Mouse (Mus musculus) spleen, postnatal 10 days (tissue): ENCODE measurements around the gene Myh7.
"Not testable (repeated sequence)": the region's sequence is repeated elsewhere in the genome, so short reads cannot be mapped to it uniquely, and the experiment has no call there.

ENCODE experiments used
- DNase-seq, 2 experiments: peaks; one replicate each; pipeline ENCODE4 v3.0.0; 2021 to 2022; ENCODE audit warnings: low spot score in 2 of 2

Myh7 gene

DNA sequence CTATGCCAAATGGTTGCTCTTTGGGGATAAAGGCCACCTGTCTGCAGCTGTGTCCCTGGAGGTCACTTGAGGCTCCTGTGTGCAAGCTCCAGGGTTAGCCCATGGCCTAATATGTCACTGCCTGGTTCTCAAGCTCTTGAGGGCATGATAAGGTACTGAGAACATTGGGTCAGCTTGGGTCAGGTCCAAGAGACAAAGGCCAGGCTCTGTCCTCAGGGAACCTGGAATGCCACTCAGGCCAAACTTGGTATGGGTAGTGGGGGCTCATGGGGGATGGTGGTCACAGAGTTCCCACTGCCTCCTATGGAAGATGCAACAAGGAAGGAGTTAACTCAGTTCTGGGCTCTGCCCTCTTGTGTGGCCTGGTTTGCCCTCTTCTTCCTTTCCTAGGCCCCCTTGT is 26.1 kb downstream of the Myh7 start:
- no peak for DNase-seq

DNA sequence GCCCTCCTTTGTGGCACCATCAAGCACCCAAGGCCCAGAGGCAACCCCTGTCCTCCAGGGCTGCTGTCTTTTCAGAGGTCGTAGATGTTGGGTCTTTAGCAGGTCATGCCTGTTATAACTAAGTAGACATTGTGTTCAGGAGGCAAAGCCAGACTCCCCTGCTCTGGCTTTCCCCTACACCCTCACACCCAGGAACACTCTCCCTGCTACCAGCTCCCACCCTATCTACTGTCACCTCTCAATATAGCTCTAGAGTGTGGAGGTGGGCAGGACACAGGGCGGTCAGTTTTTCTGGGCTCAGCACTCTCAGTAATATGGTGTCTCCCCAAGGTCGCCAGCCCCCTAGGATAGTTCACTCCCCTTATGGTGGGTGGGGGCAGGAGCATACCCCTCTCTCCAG is 26.6 kb downstream of the Myh7 start:
- no peak for DNase-seq

DNA sequence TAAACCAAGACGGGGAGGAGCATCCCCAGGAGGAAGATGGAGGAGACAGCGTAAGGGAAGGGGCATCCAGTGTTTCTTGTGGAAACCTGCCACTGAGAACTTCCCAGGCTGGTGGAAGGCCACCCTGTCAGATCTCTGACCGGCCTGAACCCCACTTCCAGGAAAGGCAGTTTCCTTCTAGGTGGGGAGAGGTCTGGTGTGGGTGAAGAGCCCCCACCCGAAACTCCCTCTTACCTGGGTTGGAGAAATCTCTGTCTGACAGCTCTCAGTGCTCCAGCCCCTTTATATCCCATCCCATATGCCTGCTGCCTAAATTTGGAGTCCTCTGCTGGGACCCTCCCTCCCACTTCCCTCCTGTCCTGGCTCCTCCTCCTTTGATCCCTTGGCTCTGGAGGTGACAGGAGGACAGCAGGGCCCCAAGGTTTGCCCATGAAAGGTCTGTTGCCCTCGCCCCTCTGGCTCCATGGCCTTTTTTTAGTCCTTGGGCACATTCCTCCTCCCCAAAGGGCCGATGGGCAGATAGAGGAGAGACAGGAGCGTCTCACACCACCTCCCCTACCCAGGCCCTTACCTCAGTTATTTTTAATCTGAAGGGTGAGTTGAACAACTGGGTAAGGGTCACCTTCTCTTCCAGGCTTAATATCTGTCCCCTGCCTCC is 28.0 kb downstream of the Myh7 start, which contains the start of gene Myh6:
Gene Myh6, minus strand, starts transcription at position 608 of the 658 bp plus-strand sequence.
- DNase-seq: no peak

DNA sequence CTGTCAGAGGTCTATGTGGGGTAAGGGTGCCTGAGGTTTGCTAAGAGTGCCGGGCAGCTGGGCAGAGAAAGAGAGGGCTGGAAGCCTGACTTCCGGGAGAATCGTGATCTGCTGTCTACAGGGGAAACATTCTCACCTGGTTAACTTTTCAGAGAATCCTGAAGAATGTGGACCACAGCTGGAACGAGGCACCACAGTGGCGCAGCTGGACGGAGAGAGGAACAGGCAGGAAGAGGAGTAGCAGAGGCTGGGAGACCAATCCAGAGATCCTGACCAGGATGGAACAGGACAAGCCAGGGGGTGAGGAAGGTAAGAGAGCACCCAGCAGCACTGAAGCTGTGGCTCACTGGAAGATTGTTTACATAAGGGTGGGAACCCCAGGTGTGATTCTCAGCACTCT is 28.8 kb downstream of the Myh7 start:
- DNase-seq: no peak

DNA sequence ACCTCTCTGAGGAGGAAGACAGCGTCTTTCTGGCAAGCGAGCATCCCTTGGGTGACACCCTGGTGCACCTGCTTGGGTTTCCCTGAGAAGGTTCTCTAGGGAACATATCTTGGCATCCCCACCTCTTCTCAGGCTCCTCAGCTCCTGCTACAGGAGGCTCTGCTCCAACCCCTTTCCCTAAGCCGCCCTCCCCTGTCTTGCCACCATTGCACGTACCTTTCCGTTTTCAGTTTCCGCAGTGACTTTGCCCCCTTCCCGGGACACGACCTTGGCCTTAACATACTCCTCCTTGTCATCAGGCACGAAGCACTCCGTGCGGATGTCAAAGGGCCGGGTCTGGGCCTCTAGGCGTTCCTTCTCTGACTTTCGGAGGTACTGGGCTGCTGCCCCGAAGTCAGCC is 29.4 kb downstream of the Myh7 start:
- no peak for DNase-seq

DNA sequence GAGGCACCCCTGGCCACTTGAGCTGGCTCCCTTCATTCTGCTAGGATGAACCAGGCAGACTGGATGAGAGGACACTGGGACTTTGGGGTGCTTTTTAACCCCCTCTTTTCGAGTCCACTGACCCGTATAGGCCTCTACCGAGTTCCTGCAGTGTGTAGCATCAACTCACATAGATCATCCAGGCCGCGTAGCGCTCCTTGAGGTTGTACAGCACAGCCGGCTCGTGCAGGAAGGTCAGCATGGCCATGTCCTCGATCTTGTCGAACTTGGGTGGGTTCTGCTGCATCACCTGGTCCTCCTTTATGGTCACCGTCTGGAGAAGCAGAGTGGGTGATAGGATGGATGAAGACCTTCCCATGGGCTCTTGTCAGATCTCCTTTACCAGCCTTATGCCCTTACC is 30.7 kb downstream of the Myh7 start:
- no peak for DNase-seq

DNA sequence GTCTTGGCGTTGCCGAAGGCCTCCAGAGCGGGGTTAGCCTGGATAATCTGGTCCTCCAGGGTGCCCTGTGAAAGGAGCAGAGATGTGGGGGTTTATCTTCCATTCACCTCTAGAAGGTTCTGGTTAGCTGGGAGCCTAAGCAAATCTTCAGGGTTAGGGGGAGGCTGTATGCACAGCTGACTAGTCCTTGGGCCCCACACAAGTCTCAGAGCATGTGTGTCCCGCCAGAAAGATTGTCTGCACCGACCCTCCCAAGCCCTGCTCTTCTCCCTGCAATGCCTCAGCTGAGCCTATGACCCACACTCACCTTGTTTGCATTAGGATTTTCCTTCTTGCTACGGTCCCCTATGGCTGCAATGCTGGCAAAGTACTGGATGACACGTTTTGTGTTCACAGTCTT is 31.7 kb downstream of the Myh7 start:
- DNase-seq: no peak

DNA sequence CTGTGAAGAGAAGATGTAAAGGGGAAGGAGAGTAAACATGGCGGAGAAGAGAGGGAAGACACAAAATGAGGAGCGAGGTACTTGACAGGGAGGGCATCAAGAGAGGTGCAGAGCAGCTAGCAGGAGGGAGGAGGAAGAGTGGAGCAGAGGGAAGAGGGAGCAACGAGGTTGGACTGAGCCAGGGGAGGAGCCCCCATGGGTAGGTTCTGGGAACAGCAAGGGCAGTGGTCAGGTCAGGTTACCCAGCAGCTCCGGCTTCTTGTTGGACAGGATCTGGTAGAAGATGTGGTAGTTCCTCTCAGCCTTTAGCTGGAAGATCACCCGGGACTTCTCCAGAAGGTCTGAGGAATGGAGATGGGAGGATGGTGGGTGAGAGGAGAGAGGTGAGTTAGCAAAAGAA is 32.9 kb downstream of the Myh7 start:
- no peak for DNase-seq

DNA sequence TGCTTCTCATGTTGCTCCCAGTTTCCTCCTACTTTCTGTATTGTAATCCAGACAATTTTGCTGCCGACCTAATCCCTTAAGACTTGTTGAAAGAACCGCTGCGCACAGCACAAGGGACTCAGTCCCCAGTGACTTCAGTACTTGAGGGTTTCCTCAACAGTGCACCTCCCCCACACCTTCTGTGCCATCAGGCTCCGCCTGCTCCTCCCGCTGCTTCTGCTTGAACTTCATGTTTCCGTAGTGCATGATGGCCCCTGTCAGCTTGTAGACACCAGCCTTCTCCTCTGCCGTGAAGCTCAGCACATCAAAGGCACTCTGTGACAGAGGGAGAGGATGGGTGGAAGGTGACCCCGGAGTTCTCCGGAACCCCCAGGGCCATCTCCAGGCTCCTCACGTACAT is 33.7 kb downstream of the Myh7 start:
- DNase-seq: no peak

DNA sequence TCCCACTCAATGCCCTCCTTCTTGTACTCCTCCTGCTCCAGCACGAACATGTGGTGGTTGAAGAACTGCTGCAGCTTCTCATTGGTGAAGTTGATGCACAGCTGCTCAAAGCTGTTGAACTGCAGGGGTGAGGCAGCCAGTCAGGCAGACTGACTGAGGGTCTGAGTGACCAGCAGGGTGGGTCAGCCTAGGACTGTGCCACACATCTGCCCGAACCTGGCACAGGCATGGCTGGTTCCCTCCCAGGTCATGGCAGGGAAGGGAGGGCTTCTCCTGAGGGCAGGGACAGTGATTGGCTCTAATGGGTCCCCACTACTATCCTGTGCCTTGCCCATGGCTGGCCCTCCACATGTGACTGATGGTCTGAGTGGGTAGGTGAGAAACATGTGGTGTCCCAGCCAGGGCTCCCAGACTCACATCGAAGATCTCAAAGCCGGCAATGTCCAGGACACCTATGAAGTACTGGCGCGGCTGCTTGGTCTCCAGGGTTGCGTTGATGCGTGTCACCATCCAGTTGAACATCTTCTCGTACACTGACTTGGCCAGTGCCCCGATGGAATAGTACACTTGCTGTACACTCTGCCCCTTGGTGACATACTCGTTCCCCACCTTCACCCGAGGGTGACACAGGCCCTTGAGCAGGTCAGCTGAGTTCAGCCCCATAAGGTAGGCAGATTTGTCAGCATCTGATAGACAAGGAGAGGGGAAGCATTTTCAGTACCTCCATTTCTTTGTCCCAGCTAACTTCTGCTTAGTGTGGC is 34.4 kb downstream of the Myh7 start:
- not testable (repeated sequence) for DNase-seq

DNA sequence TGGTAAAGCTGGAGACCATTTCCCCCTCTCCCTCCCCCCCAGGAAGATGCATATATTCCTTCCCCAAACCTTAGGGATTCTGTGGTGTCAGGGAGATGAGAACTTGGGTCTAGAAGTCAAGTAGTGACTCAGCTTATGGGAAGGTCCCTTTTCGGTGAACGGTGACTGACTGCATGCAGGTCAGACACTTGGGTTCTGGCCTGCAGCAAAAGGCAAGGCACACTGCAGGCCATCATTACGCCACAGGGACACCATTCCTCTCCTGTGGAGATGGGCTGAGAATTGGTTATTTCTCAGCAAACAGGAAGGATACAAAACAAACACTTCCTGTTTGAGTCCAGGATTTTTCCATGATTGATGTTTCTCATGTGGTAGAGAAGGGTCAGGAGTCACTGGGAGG is 35.2 kb downstream of the Myh7 start:
- DNase-seq: no peak

DNA sequence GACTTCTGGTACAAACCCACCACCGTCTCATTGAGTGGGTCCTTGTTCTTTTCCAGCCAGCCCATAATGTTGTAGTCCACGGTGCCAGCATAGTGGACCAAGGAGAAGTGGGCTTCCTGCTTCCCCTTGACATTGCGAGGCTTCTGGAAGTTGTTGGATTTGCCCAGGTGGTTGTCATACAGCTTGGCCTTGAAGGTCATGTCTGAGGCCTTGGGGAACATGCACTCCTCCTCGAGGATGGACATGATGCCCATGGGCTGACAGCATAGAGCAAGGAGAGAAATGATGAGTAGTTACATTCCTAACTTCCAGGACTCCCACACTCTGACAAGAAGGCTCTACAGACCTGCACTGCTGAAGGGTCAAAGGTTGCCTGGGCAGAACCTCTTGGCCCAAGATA is 35.9 kb downstream of the Myh7 start:
- DNase-seq: no peak

DNA sequence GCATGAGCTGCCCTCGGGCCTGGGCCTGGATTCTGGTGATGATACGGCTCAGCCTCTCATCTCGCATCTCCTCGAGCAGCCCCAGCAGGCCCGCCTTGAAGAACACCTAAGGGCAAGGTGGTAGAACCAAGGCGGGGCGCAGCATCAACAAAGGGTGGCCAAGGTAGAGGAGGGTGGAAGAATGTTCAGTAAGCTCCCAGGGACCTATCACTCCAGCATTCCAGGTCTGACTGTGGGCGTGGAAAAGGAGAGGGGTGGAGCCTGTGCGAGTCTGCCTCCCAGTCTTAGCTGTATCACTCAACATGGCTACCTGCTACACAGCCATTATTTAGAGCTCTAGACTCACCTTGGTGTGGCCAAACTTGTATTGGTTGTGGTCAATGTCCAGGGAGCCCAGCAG is 37.9 kb downstream of the Myh7 start:
- DNase-seq: no peak

DNA sequence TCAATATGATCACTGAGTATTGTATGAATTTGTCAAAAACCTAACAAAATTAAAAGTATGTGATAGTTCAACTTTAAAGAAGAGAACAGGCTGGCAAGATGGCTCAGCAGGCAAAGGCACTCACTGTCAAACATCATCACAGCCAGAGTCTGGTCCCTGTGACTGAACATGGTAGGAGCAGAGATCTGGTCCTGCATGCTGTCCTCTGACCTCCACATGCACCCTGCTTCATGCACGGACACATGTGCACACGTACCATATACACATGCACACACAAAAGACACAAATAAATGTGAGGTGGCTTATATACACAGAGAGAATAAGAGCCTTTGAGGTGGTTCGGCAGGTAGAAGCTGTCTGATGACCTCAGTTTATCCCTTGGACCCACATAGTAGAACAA is 38.9 kb downstream of the Myh7 start:
- DNase-seq: no peak

DNA sequence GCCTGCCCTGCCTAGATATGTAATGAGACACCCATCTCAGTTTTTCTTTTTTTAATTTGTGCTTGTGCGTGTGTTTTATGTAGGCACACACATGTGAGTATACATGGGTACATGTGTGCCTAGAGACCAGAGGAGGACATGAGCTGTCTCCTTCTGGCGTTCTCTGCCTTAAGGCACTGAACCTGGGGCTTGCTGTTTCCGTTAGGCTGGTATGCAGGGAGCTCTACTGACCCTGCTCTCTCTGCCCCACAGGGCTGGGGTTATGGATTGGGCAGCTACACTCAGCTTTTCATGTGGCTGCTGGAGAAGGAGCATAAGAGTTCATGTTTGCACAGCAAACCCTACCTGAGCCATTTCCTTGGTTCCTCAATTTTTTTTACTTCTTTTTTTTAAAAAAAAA is 40.0 kb downstream of the Myh7 start:
- no peak for DNase-seq

DNA sequence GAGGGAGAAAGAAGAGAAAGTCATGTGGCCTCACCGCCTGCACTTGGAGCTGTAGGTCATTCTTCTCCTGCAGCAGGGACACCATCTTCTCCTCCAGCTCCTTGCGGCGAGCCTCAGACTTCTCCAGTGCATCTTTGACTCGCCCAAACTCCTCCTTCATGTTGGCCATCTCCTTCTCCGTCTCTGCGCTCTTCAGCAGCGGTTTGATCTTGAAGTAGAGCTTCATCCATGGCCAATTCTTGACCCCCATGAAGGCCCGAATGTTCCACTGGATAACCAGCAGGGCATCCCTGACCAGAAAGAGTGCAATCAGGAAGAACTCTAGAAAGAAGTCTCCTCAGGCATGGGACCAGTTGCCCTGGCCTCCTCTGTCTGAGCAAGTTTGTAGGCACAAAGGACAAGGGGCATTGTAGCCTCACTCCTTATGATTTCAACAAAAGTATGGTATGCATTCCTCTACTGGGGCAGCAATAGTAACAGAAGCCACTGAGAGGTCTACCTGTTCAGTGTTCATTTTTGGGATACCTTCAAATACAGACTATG is 40.7 kb downstream of the Myh7 start:
- DNase-seq: no peak

DNA sequence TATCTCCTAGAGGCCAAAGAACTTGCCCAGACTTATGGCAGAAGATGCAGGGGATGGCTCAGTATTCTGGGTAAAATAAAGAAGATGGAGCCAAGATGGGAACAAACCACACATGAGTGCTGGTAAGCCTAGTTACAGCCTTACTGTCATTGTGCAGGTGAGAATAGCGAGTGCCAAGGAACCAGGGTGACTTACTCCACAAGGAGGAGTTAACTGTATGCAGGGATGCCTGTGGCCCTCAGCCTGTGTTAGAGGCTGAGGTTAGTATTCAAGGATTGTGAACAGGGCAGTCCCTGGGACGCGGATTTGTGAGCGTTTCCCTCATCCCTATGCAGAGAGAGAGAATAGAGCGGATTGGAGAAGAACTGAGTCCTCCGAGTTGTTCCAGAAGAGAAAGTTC is 42.8 kb downstream of the Myh7 start:
- DNase-seq: no peak

DNA sequence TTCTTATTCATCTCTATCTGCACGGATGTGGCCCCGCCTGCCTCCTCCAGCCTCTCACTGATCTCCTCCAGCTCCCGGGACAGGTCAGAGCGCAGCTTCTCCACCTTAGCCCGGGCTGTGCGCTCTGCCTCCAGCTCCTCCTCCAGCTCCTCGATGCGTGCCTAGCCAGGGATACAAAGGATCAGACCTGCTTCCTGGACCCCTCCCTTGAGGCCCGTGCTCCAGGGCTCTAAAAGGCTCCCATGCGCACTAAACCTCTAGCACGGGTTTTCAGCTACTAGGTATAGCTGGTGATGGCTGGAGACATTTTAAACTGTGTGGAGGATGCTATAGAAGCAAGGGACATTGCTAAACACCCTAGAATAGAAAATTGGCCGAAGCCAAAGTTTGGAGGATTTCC is 43.9 kb downstream of the Myh7 start:
- DNase-seq: no peak

DNA sequence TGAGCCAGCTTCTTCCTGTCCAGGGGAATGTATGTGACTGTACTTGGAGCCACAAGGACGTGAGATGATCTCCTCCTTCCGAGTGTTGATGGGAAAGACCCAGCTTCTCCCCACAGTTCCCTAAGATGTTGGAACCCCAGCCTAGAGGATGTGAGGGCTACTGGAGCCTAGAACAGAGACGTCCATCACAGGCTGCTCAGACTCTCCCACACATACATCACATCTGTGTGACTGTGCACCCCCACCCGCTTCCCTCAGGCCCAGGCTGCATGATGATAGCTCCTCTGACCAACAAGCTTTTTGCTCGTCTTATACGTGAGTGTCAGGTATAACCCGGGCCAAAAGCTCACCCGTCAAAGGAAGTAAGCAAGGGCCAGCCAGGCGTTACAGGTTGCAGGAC is 45.6 kb downstream of the Myh7 start:
- no peak for DNase-seq

DNA sequence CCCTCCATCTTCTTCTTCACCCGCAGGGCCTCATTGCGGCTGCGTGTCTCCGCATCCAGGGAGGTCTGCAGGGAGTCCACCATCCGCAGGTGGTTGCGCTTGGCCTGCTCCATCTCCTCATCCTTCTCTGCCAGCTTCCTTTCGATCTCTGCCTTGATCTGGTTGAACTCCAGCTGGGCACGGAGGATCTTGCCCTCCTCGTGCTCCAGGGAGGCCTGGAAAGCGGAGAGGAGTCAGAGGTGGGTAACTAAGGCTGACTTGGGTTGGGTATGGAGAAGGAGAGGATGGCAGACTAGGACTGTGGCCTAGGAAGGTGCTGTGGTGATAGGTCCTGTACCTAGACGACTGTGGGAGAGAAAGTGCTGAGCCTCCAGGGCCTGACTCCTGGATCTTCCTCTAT is 47.4 kb downstream of the Myh7 start:
- not testable (repeated sequence) for DNase-seq

DNA sequence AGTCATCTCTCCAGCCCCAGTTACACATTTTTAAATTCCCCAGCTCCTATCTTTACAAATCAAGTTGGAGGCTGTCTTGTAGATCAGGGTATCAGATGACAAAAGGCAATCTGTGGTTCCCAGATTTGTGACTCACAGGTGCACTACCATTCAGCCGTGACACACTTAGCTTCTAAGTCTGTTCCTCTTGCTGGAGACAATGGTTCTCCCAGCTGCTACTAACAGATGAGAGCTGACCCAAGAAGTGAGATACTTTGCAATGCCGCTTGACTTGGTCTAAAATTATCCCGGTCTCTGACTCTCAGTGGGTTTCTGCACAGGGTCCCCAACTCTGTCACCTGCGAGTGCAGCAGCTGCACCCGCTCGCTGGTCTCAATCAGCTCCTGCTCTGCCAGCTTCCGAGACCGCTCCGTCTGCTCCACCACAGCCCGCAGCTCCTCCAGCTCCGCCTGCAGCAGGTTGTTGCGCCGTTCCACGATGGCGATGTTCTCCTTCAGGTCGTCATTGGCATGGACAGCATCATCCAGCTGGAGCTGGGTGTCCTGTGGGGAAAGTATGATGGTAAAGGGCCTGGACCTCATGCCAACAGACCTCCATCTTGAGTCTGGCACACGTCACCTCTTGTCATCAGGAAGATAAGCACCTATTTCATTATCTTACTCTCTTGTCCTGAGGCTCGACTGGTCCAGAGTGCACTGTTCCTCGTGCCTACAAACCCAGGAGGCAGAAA is 48.3 kb downstream of the Myh7 start:
- no peak for DNase-seq

DNA sequence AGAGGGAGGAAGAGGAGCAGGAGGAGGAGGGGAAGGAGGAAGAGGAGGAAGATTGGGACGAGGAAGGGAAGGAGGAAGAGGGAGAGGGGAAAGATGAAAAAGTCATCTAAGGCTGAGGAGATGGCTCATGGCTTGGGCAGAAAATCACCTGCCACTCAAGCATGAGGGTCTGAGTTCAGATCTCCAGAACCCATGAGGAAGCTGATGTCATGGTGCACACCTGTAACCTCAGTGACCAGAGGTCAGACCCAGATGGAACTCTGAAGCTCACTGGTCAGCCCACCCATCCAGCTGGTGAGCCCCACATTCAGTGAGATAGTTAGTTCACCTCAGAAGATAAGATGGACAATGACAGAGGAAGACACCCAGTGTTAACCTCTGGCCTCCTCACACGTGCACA is 49.5 kb downstream of the Myh7 start:
- DNase-seq: no peak

DNA sequence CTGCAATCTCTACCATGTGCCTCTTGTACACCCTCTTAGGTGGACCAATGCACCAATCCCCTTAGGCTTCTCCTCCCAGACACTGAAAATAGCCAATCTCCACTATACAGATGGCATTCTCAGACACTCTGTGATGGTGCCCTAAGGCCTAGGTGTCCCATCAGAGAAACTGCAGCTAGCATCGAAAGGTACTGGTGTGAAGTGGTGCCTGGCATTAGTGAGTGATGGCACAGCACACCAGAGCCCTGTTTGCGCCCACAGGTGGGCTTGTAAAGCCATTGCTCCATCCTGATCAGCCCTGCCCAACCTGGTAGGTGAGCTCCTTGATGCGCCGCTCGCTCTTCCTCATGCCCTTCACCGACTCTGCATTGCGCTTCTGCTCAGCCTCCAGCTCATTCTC is 50.5 kb downstream of the Myh7 start:
- no peak for DNase-seq
